Mouse (Mus musculus) gastrocnemius, adult 2 months (tissue): Measurements from ENCODE around the gene Susd1. TPM values are rescaled to one million over a fixed set of nuclear protein-coding genes. Genes with fewer than 3 reads are reported as not detected.
A peak's percentile ranks its signal among the peaks of the same experiment; 100 is the strongest.

Experiments
- DNase-seq: peaks from one replicate; pipeline ENCODE4 v3.0.0; 2022
- H3K27ac ChIP-seq: fragments of 200-600 bp; 2 replicates; pipeline ENCODE4 v1.8.1; 2022; ENCODE audit warnings: mild to moderate bottlenecking
- H3K4me3 ChIP-seq: fragments of 200-600 bp; 2 replicates; pipeline ENCODE4 v1.8.1; 2022; ENCODE audit warnings: mild to moderate bottlenecking, moderate library complexity
- CTCF ChIP-seq: fragments of 200-600 bp; IDR thresholded peaks from 2 replicates; pipeline ENCODE4 v1.8.1; 2022; ENCODE audit warnings: antibody characterized with exemption, mild to moderate bottlenecking, moderate library complexity
- intact Hi-C: fragments of 180-260 bp; cut with DNase I; formaldehyde crosslinking; loops from one replicate; pipeline ENCODE4 v1.15.1; 2025
- long read RNA-seq, 2 experiments: library from polyadenylated mRNA; stranded (forward); transcript quantifications; one replicate each; pipeline ENCODE4 v2.0.0; 2021
- total RNA-seq, 2 experiments: library from RNA; stranded (reverse); gene quantifications; 2 replicates each; pipeline ENCODE4 v1.2.3; 2021

Gene Susd1
- total RNA-seq: 1 to 10 TPM in 1 of 2 experiments, under 1 TPM in 1; 0.43 to 1.0 TPM
- long read RNA-seq, experiment 1: 0 reads
- long read RNA-seq, experiment 2: 0 reads

- Histone ChIP-seq H3K4me3 (peak within 1 kb of the TSS; percentile 76), H3K27ac (peak within 1 kb of the TSS; percentile 38; the same call in 1 of the 2 replicates)
- intact Hi-C loops: no loop called here
- peak; percentile 57 for DNase-seq
- no peak for TF ChIP-seq CTCF
Observed at GRCm38 (mm10) chr4:59437990-59438854, at the start of gene Susd1. Susd1 (minus strand) TSS chr4:59438633.

- no peak for DNase-seq
- intact Hi-C loops: no loop called here
- H3K27ac ChIP-seq: no peak overlapping the region
- no peak for TF ChIP-seq CTCF
- no peak overlapping the region for H3K4me3 ChIP-seq
Observed at GRCm38 (mm10) chr4:59471306-59471705, 32.9 kb upstream of the Susd1 start.

- Histone ChIP-seq H3K4me3 (no peak overlapping the region), H3K27ac (no peak overlapping the region)
- DNase-seq: no peak
- intact Hi-C loops: no loop called here
- no peak for TF ChIP-seq CTCF
Observed at GRCm38 (mm10) chr4:59465449-59465848, 27.0 kb upstream of the Susd1 start.

- no peak overlapping the region for H3K4me3 ChIP-seq
- H3K27ac ChIP-seq: no peak overlapping the region
- TF ChIP-seq CTCF: no peak
- no peak for DNase-seq
- intact Hi-C loops: no loop called here
Observed at GRCm38 (mm10) chr4:59464661-59465060, 26.2 kb upstream of the Susd1 start.

- Histone ChIP-seq H3K4me3 (no peak overlapping the region), H3K27ac (no peak overlapping the region)
- intact Hi-C loops: no loop called here
- no peak for TF ChIP-seq CTCF
- no peak for DNase-seq
Observed at GRCm38 (mm10) chr4:59462494-59462893, 24.1 kb upstream of the Susd1 start.

GRCm38 (mm10) chr4:59461116-59461727, 22.8 kb upstream of the Susd1 start:
- intact Hi-C loops: no loop called here
- no peak overlapping the region for H3K4me3 ChIP-seq
- no peak overlapping the region for H3K27ac ChIP-seq
- DNase-seq: no peak
- TF ChIP-seq CTCF: no peak

- no peak overlapping the region for H3K4me3 ChIP-seq
- no peak for DNase-seq
- no peak for TF ChIP-seq CTCF
- intact Hi-C loops: no loop called here
- H3K27ac ChIP-seq: no peak overlapping the region
Observed at GRCm38 (mm10) chr4:59459216-59459955, 21.0 kb upstream of the Susd1 start.

- no peak overlapping the region for H3K27ac ChIP-seq
- no peak overlapping the region for H3K4me3 ChIP-seq
- intact Hi-C loops: no loop called here
- DNase-seq: peak; percentile 22
- no peak for TF ChIP-seq CTCF
Observed at GRCm38 (mm10) chr4:59457941-59458340, 19.5 kb upstream of the Susd1 start.

- intact Hi-C loops: no loop called here
- DNase-seq: no peak
- H3K27ac ChIP-seq: no peak overlapping the region
- H3K4me3 ChIP-seq: no peak overlapping the region
- no peak for TF ChIP-seq CTCF
Observed at GRCm38 (mm10) chr4:59457091-59457490, 18.7 kb upstream of the Susd1 start.

GRCm38 (mm10) chr4:59455465-59455864, 17.0 kb upstream of the Susd1 start:
- H3K27ac ChIP-seq: no peak overlapping the region
- intact Hi-C loops: no loop called here
- TF ChIP-seq CTCF: no peak
- no peak for DNase-seq
- H3K4me3 ChIP-seq: no peak overlapping the region

GRCm38 (mm10) chr4:59454046-59454445, 15.6 kb upstream of the Susd1 start:
- Histone ChIP-seq H3K4me3 (no peak overlapping the region), H3K27ac (no peak overlapping the region)
- DNase-seq: no peak
- intact Hi-C loops: no loop called here
- TF ChIP-seq CTCF: no peak

- Histone ChIP-seq H3K4me3 (no peak overlapping the region), H3K27ac (no peak overlapping the region)
- no peak for DNase-seq
- intact Hi-C loops: no loop called here
- TF ChIP-seq CTCF: no peak
Observed at GRCm38 (mm10) chr4:59452503-59452933, 14.1 kb upstream of the Susd1 start.

GRCm38 (mm10) chr4:59450906-59451305, 12.5 kb upstream of the Susd1 start:
- no peak for TF ChIP-seq CTCF
- Histone ChIP-seq H3K27ac (no peak overlapping the region), H3K4me3 (no peak overlapping the region)
- DNase-seq: no peak
- intact Hi-C loops: no loop called here
